Mouse (Mus musculus): ENCODE results near the gene Otop2.

GRCm38 (mm10) chr11:115341866-115342265, 34.9 kb downstream of the Otop2 start:
- TF ChIP-seq CTCF (IDR thresholded peaks at IDR 0.05; ENCODE audit: low read depth) (no peak), EP300 (IDR thresholded peaks at IDR 0.05; ENCODE audit: low read depth) (no peak)
